Mouse (Mus musculus) left cerebral cortex, postnatal 36 days (tissue): ENCODE data around the gene 9630041A04Rik. TPM values are rescaled to one million over a fixed set of nuclear protein-coding genes. Genes with fewer than 3 reads are reported as not detected.
A peak's percentile ranks its signal among the peaks of the same experiment; 100 is the strongest.

Experiments used
- DNase-seq, 2 experiments: peaks; one replicate each; pipeline ENCODE4 v3.0.0; 2021 to 2022; ENCODE audit warnings: low spot score in 2 of 2, mixed read lengths in 1 of 2
- intact Hi-C: fragments of 180-260 bp; cut with DNase I; formaldehyde crosslinking; loops from one replicate; pipeline ENCODE4 v1.15.1; 2025
- total RNA-seq, 2 experiments: library from RNA; stranded (reverse); gene quantifications; 2 replicates each; pipeline ENCODE4 v1.2.3; 2021

Gene 9630041A04Rik
- not detected for total RNA-seq

- intact Hi-C loops: no loop called here
- DNase-seq: no peak
These were observed at the start of gene 9630041A04Rik for GRCm38 (mm10) chr9:101861596-101862471. Gene 9630041A04Rik, plus strand, starts transcription at chr9:101861841.

- intact Hi-C loops: no loop called here
- DNase-seq: no peak
These were observed 37.7 kb upstream of the 9630041A04Rik start for GRCm38 (mm10) chr9:101823896-101824295.

DNA sequence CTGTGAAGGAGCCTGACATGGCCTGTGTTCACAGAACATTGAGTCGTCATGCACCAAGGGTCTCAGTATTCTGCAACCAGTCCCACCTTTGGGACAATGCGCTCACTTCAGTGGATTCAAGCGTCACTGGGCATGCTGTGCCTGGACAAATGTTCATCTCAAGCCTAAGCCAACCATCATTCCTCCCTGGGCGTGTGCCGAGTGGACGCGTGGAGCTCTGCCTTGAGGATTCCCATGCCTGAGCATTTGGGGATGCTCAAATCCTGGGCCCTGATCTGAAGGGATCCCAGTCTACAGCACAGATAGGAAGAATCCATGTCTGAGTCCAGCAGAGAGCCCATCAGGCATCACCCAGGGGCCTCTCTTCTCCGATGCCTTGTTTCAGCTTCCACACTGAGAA is 36.0 kb upstream of the 9630041A04Rik start:
- intact Hi-C loops: no loop called here
- DNase-seq: no peak

DNA sequence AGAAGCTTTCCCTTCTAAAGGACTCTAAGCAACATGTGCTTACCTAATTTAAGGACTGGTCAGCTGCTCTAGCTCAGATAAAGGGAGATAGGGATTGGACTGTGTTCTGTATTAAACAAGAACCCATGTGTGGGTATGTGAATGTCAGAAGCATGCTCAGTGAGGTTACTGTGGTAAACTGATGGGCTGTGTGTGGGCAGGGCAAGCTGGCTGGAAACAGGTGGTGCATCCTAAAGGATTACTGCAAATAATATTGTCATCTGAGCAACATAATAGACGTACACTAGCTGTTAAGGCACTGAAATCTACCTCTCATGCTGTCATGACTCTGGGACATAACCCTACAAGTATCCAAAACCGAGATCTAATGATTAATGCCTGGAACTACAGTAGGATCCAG is 28.0 kb upstream of the 9630041A04Rik start:
- intact Hi-C loops: no loop called here
- DNase-seq: no peak

DNA sequence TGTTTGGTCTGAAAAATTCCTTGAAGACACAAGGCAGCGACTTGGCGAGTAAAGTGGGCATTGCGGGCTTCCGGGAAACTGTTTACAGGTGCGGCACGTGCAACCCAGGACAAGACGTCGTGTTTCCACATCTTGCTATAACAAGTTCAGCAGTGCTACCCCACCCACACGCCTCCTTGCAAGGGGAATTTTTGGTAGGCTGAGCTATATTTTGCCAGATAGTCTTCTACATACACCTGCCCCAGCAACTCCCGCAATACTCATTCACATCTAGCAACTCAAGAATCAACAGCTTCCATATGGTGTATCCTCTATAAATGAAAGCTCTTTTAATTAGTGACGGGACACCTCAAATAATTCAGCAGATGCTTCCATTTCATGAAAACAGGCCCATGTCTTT is 20.5 kb upstream of the 9630041A04Rik start:
- DNase-seq: peak; percentile 29 to 36
- intact Hi-C loops: no loop called here

GRCm38 (mm10) chr9:101843893-101844292 is 17.7 kb upstream of the 9630041A04Rik start:
- DNase-seq: no peak
- intact Hi-C loops: no loop called here

- intact Hi-C loops: no loop called here
- no peak for DNase-seq
These were observed 15.9 kb upstream of the 9630041A04Rik start for GRCm38 (mm10) chr9:101845691-101846090.

DNA sequence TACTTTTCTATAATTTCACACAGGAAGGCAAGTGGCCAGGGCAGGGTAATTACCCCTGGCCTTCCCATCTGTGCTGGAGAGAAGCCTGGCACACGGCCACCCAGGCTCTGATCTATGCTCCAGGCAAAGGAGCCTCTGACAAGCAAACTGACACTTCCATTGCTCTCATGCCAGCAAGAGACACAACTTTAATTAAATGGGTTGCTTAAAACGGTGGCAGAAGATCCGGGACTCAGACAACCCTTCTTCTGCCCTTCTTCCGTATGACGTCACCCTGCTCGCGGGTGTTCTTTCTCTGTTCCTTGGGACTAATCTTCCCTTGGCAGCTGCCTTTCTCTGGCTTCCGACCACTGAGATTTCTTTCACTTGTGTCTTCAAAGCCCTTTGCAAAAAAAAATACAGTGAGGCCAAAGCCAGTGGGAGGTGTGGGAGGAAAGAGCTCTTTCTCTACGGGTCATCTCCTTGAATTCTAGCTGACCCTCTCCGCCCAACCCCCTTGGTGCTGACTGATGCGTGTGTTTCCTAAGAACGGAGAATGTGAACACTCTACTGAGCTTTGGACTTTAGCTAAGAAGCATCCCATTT is 932 bp downstream of the 9630041A04Rik start:
- intact Hi-C loops: no loop called here
- DNase-seq: no peak

DNA sequence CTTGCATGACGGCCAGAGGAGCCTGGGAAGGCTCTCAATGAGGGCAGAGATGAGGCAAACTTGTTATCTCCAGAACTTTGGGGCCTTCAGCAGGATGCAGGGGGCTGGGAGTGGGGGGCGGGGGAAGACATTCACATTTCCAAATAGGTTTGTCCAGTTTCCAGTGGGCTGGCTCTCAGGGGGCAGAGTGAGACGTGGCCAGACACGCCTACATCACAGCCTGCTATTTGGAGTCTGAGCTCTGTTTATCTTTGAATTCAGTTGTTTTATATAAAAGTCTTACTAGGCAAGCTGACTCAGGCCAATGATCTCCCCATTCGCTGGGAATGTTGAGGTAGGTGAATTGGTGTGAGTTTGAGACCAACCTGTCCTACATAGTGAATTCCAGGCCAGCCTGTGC is 1.5 kb downstream of the 9630041A04Rik start:
- intact Hi-C loops: no loop called here
- no peak for DNase-seq

DNA sequence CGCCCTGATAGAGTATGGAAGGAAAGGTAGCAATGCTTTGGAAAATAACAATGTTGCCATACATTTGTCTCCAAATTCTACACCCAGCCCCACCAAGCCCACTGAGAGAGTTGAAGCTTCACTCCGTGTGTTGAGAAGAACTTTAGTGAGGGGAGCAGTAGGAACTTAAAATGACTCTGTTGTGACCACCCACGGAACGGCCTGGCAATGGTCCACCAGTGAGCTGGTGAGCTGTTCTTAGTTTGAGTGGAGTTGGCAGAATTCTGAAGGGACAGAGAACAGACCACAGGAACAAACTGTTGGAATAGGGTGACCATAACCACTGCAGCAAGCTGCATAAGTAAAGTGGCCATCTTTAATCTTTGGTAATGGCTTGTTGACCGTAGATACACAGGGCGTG is 7.0 kb downstream of the 9630041A04Rik start:
- intact Hi-C loops: no loop called here
- no peak for DNase-seq

- intact Hi-C loops: no loop called here
These were observed 8.4 kb downstream of the 9630041A04Rik start for GRCm38 (mm10) chr9:101870034-101870433.

GRCm38 (mm10) chr9:101875306-101875705 is 13.7 kb downstream of the 9630041A04Rik start:
- DNase-seq: no peak
- intact Hi-C loops: no loop called here

More at GRCm38 (mm10) chr9:101870034-101870433, 8.4 kb downstream of the 9630041A04Rik start:
- DNase-seq: no peak

DNA sequence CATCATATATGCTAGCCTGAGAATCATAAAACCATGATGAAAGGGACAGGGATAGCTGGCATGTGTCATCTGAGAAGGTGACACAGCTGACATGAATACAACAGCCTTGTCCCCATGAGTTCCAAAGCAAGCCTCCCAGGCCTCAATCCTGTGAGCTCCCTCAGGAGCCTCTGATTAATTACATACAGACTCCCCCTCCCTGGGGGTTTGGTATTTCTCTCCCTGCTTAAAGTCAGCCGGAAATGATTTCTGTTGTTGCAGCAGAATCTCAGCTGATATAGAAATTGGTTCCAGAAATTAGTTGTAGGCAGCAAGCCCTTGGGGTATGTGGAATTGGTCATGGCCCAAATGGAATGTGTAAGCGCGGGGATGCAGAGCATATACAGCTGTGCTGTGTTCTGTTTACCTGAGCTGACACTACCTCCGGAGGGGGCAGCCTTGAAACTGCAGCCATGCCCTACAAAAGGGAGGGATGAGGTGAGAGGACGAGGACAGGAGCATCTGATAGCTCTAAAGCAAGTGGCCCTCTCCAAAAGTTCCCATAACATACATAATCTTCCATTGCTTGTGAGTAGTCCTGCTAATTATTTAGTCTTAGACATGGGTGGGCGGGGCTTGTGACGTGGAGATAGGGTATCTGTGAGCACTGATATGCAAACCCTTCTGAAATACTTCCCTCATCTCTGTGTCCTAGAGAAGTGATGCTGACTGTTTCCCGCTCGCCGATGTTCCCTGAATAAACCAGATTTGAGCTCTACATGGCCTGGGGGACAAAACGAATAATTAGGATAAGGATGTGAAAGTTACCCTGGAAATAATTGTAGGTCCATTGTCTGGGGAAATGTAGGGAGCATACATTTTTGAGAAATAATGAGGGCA is 15.7 kb downstream of the 9630041A04Rik start:
- no peak for DNase-seq
- intact Hi-C loops: no loop called here

DNA sequence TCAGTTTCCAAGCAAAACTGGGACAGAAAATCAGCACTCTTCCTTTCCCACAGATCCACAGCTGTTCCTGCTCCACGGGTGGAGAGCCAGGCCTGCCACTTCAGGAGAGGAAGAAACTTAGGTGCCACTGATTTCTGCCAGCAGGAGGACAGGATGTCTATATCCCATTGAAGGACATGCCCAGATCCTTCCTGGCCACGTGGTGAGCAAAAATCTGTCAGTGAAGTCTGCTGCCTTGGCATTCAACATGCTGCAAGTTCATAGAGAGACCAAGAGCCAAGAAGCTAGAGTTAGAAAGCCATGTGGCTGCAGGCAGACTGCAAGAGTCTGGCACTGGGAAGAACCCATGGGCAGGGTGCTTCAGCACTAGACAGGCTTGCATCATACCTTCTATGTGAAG is 21.7 kb downstream of the 9630041A04Rik start:
- intact Hi-C loops: no loop called here
- DNase-seq: no peak

- intact Hi-C loops: no loop called here
- DNase-seq: no peak
These were observed 36.2 kb downstream of the 9630041A04Rik start for GRCm38 (mm10) chr9:101897851-101898250.

DNA sequence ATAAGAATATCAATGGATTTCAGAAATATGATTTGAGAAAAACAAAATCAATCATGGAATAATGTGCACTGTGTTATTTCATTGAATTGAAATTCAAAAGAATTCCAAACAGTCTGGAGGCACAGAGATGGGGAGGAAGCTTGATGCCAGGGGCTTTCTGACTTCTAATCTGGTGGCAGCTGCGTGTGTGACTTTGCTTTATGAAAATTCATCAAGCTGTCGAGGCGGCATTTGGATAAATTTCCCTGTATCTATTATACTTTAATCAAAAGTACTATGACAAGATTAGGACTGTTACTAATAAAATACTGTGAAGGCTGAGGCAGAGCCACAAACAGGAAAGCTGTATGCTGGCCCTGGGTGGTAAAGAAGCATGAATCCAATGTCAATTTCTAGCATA is 41.8 kb downstream of the 9630041A04Rik start:
- intact Hi-C loops: no loop called here
- no peak for DNase-seq

DNA sequence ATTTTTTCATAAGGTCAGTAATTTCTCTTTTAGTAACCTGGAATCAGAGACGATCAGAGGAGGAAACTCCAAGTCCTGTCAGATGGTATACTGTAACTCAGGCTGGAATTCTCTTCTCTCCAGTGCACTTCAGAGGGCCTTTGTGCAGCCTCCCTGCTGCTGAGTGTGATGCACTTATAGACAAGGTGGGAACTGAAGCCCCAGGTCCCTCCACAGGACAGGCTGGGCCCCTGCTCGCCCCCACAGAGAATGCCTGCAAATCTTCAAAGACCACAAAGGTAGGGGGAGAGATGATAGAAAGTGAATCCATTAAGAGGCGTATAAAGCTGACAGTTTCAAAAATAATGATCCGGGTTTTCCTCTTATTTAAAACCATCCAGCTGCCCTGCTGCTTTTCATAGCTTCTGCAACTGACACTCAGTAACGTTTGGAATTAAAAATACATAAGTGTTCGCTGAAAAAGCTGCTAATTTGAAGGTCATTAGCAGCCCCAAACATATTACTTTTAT is 46.2 kb downstream of the 9630041A04Rik start:
- intact Hi-C loops: no loop called here
- no peak for DNase-seq

- DNase-seq: no peak
- intact Hi-C loops: no loop called here
These were observed 47.2 kb downstream of the 9630041A04Rik start for GRCm38 (mm10) chr9:101908849-101909248.

DNA sequence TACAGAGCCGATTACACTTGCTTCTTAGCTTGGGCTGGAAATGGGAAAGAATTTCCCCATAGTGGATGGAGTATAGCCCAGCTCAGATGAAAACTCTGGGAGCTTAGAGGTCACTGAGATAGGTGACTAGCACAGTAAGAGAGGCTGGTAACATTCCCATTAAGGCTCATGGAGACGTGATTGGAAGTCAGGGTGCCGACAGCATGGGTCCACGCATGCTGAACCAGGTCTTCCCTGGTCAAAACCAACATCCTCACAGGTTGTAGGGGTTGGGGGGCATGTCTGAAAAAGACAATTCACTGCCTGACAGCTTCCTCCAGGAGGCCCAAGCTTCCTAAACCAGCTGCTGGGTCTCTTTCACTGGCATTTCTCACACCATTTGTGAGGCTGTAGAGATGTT is 47.9 kb downstream of the 9630041A04Rik start:
- no peak for DNase-seq
- intact Hi-C loops: no loop called here
